Mouse (Mus musculus): Measurements from ENCODE around the gene Cenpo.
A peak's percentile ranks its signal among the peaks of the same experiment; 100 is the strongest.
"Not testable (repeated sequence)": the region's sequence is repeated elsewhere in the genome, so short reads cannot be mapped to it uniquely, and the experiment has no call there.

The Cenpo gene

GRCm38 (mm10) chr12:4233572-4234508 lies at the start of gene Cenpo, which contains the start of gene Ptrhd1:
Cenpo (minus strand) TSS chr12:4234294.
Ptrhd1 (plus strand) TSS chr12:4234027.
- DNase-seq (ENCODE audit: low spot score) = peak; percentile 96

DNA sequence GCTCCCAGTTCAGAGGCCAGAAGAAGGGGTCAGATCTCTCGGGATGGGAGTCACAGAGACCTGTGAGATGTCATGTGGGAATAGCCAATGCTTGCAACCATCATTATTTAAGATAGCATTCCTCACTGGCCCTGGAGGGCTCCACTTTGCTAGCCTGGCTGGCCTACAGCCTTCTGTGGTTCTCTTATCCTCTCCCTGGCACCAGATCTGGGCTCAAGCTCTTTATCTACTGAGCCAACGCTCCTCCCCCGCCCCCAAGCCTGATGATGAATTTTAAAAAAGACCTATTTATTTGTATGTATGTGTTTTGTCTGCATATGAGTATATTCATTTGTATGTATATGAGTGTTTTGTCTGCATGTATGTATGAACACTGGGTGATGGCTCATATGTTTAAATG lies 45.8 kb upstream of the Cenpo start:
- no peak for DNase-seq (ENCODE audit: low spot score)

DNA sequence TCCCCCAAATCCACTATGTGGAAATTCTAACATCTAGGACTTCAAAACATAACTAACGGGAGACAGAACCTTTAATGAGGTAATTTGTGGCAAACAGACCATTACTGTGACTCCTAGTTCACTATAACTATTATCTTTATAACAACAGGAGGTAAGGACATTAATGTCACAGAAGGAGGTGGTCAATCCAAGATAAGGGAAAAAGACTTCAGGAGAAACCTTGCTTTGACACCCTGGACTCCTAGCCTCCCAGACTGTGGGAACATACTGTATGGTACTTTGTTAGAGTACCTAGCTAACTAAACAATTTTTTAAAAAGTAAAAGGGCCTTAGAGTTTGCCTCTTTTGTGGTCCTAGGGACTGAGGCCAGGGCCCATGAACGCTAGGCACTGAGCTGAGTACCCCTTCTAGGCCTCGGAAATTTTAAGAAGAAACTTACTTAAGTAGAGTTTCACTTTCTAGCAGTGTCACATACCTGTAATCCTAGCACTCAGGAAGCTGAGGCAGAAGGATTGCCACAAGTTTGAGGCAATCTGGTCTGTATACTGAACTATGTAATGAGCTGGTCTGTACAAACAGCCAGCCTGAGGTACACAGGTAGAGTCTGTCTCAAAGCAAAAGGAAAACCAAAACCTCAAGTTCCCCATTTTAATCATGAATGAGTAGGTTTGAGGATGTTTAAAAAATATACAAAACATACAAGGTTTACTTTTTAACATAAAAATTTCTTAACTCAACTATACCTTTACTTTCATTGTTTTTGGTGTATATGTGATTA lies 45.1 kb upstream of the Cenpo start:
- DNase-seq (ENCODE audit: low spot score) = no peak

- DNase-seq (ENCODE audit: low spot score) = no peak
Measured at GRCm38 (mm10) chr12:4271078-4271477, 37.0 kb upstream of the Cenpo start.

GRCm38 (mm10) chr12:4267765-4268164 lies 33.7 kb upstream of the Cenpo start:
- DNase-seq (ENCODE audit: low spot score) = no peak

DNA sequence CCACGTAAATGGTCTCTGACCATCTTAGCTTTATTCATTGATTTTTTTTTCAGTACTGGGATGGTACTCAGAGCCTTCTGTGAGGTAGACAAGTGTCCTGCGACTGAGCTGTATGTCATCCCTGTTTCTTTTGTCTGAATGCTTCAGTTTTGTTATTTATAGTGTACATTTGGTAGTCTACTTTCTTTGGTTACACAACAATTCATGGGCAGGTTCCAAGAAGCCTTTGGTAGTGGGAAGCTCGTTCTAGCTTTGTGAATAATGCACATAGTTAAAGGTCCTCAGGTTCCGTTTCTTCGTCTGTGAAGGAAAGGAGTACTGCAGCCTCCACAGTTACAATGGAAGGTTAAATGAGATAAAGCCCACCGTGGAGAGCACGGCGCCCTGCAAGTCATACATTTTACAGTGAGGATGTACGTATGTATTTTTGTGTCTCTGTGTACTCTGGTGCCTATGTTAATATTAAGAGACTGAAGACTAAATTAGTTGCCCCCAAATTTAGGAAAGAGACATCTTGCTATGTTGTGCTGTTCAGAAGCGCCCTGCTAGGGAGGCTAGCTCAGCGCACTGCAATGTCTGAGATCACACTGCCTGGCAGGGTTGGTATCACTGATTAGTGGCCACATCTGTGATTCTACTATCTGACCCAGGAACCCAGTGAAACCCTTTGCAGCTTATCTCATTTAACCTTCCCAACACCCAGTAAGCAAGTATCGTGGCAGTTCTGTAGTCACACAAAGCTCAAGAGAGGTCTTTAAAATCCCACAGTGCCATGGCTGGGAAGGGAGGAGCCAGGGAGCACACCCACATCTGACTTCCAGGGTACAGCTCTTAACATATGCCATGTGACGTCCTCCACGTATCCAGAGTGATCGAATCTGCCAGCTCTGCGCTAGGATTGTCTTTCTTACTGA lies 18.9 kb upstream of the Cenpo start:
- no peak for DNase-seq (ENCODE audit: low spot score)

GRCm38 (mm10) chr12:4249786-4250185 lies 15.7 kb upstream of the Cenpo start:
- no peak for DNase-seq (ENCODE audit: low spot score)

DNA sequence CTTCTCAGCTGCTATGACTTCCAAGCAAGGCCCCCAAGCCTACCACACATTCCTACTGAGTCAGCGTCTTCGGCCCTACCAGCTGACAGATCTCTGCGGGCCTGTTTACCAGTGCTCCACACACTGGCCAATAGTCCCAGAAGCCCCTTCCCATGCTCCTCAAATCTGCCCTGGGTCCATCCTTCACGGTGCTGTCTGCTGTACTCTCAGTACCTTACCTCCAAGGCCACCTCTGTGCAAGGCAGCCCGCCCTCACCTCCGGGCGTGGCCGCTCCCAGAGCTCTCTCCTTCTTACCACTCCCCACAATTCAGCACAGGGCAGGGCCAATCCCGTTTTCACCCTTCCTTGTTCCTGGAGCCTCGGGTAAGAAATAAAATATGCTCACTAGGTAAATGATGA lies 11.6 kb upstream of the Cenpo start:
- no peak for DNase-seq (ENCODE audit: low spot score)

DNA sequence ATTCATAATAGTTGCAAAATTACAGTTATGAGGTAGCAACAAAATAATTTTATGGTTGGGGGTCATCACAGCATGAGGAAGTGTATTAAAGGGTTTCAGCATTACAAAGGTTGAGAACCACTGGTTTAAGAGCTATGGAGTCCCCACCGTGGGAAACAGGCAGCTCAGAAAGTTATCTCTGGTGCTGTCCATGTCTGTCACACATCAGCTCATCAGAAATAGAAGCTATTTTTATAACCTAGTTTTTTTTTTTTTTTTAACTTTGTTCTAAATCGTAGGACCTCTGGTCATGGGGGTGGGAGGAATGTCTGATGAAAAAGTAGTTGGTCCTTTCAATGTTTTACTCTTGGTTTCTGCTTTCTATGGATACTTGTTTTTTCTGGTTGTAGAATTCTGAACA lies 9.7 kb upstream of the Cenpo start:
- no peak for DNase-seq (ENCODE audit: low spot score)

GRCm38 (mm10) chr12:4240281-4240680 lies 6.2 kb upstream of the Cenpo start:
- not testable (repeated sequence) for DNase-seq (ENCODE audit: low spot score)

GRCm38 (mm10) chr12:4237481-4237880 lies 3.4 kb upstream of the Cenpo start:
- no peak for DNase-seq (ENCODE audit: low spot score)

GRCm38 (mm10) chr12:4232777-4233176 lies 1.3 kb downstream of the Cenpo start:
- DNase-seq (ENCODE audit: low spot score) = no peak

GRCm38 (mm10) chr12:4230156-4230555 lies 3.9 kb downstream of the Cenpo start:
- no peak for DNase-seq (ENCODE audit: low spot score)

DNA sequence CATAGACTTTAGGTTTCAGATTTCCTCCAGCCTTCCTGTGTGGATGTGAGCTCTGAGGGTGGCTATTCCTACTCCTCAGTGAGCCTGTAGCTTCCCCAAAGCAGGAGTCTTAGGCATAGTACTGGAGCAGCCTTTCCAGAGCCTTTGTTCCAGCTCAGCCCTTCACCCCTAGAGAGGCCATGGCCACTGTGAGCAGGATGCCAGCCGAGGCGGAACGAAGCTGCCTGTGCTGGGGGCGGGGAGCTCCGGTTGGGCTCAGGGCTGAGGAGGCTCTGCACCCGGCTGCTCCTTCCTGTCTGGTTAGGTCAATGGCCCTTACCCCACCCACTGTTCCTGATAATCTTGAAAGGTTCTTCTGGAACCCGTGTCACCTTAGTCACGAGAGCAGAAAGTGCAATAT lies 21.2 kb downstream of the Cenpo start:
- DNase-seq (ENCODE audit: low spot score) = no peak

GRCm38 (mm10) chr12:4211174-4211573 lies 22.9 kb downstream of the Cenpo start:
- DNase-seq (ENCODE audit: low spot score) = no peak

GRCm38 (mm10) chr12:4209196-4209595 lies 24.9 kb downstream of the Cenpo start:
- DNase-seq (ENCODE audit: low spot score) = no peak

DNA sequence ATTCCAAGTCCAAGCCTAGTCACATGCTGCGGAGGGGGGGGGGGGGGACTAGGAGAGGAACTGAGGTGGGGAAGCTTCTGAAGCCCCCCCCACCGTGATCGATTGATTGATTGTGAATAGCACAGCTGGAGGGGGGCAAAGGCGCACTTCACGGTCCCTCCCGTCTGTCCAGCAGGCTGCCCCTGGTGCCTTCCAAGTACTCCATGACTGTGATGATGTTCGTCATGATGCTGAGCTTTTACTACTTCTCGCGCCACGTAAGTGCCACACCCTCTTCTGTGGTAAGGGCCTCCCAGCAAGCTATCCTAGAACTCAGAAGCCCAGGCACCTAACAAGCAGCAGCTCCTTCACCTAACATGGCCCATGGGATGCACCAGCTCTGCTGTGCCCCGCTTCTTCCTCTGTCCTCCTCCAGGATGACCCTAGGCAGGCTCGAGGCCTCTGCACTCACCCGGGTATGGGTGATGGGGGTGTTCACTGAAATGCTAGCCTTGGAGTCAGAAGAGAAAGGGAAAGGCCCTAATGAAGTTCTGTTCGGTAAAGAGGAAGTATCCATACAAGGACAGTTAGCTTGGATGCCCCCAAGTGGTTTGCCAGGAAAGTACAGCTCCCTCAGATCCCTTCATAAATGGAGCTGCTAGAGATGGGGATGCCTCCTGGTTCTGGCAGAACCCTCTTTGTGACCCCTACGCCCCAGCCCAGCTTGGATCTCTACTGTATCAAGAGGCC lies 25.5 kb downstream of the Cenpo start:
- peak; percentile 12 for DNase-seq (ENCODE audit: low spot score)

DNA sequence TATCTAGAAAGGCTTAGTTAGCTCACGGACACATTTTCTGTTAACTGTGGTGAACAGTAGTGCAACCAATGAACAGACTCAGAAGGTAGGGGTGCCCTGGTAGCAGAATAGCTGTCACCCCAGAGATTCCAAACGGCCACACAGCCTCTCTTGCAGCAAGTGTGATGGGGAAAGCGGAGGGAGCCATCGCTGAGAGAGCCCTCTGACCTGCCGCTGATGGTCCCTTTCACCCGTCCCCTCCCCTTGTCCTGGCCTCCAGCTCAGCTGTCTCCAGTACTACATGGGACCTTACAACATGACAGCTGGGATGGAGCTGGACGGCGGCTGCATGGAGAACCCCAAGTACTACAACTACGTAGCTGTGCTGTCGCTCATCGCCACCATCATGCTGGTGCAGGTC lies 28.0 kb downstream of the Cenpo start:
- no peak for DNase-seq (ENCODE audit: low spot score)

- DNase-seq (ENCODE audit: low spot score) = no peak
Measured at GRCm38 (mm10) chr12:4202206-4202605, 31.9 kb downstream of the Cenpo start.

DNA sequence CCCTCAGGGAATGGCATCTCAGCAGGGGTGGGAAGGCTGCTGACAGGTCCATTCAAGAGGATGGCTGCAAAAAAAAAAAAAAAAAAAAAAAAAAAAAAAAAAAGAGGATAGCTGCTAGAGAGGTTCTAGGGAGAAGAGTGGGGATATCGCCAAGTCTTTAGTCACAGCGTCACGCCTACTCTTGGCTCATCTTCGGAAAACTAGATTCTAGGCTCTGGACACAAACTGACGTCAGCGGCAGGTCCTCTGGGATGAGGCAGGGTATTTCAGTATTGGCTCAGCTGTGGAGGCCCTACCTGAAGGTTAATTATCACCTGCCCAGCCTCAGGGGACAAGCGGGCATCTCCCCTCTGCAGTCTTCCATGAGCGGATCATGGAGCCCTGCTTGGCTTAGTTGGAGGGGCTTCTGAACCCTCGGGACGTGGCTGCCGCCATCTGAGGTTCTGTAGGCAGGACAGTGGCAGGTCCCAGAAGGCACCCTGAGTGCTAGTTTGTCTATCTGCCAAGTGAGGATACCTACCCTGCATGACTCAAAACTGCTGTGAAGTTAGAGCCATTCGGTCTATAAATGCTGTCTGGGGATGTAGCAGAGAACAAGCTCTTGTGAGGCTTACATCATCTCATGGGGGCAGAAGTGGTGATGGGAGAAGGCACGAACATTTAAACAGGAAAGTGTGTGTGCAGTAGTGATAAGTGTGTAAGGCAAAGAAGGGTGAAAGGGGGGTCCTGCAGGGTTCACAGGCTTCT lies 32.5 kb downstream of the Cenpo start:
- no peak for DNase-seq (ENCODE audit: low spot score)

DNA sequence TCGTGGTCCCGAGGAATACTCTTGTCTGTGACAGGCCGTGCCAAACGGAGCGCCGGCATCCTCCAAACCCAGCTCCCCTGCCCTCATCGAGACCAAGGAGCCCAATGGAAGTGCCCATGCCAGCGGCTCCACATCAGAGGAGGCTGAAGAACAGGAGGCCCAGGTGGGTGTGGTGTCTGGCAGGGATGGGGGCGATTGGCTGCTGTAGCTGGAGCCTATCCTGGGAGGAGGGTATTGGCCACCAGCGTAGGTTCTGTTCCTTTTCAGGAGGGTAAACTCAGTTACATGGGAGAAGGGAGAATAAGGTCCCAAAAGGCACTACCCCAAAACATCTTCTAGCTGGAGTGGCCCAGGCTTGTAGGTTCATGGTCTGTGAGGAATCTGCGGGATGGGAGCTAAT lies 34.8 kb downstream of the Cenpo start:
- DNase-seq (ENCODE audit: low spot score) = no peak

All from T-cell, adult 2 months (primary cell).